Mouse (Mus musculus) cerebellum, postnatal 25 days (tissue): Measurements from ENCODE around the gene Epb41l5.

Experiments
- DNase-seq, 2 experiments: peaks; one replicate each; pipeline ENCODE4 v3.0.0; 2021; ENCODE audit warnings: mixed read lengths in 2 of 2

Epb41l5 gene

DNA sequence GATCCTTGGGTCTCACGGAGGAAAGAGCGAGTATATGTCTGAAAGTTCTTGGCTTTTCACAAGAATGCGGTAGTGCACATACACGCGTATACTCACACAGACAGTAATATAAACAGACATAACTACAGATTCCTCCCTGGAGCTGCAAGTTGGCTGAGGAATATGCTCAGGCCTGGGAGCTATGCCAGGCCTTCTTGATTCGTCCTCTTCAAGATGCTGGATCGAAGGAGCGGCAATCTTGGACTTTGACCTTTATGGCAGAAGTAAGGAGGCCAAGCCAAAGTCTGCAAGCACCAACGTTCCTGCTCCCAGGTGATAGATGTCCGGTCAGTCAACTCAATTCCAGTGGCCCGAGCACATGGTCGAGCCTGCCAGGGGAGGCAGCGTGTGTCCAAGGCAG lies 117.9 kb downstream of the Epb41l5 start:
- no peak for DNase-seq

DNA sequence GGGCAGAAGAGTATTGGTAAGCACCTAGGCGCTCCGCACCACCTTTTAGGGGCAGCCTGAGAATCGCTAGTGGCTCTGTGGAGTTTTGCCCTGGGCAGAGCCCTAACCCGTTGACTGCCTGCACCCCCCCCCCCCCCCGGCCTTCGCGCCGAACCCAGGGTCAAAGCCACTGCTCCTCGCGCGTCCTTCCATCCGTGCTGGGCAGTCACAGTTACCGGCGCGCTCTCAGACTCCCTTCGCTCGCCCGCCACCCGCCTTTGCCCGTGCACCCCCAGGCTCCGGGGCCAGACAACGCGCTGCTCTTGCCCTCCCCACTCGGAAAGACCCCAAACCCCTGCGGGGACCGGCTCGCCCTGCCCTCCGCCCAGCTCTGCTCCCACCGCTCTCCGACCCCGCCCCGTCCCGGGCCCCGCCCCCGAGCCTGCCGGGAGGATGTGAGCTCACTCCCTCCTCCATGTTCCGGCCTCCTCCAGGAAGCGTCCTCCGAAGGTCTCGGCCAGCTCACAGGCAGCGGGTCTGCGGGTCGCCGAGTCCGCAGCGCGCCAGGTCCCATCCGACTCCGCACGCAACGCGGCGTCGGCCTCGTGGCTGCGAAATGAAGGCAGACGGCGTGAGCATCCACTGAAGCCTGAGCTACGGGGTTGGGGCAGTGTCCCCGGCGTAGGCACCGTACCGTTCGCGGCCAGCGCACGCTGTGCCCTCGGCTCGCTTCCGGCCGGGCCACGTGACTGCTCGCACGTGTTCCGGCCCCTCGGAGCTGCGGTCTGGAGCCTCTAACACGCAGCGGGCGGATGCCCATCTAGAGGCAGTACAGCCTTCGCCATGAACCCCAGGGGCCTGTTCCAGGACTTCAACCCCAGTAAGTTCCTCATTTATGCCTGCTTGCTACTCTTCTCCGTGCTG lies 122.9 kb downstream of the Epb41l5 start, which contains the start of gene Tmem185b:
TSS of gene Tmem185b (plus strand) at position 472 of the 903 bp plus-strand sequence.
- DNase-seq, result peak; percentile 94 to 95

DNA sequence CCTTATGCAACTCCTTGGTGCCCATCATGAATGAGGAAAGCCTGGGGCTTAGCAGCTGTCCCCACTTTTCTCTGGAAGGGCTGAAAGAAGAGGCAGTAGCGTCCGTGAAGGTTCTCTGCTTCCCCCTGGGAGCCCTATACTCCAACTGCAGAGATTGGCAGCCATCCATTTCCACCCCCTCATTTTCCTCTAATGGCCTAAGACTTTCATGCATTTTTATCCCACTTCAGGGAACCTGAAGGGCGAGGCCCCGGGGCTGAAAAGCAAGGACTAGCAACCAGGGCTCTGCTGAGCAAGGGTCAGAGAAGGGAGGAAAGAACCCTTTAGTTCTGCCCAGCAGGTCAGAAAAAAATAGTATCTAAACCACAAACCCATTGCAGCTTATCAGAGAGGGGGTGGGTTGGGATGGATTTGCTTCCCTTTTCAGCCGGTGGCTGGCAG lies 123.8 kb downstream of the Epb41l5 start:
- DNase-seq, result peak; percentile 37 to 47

DNA sequence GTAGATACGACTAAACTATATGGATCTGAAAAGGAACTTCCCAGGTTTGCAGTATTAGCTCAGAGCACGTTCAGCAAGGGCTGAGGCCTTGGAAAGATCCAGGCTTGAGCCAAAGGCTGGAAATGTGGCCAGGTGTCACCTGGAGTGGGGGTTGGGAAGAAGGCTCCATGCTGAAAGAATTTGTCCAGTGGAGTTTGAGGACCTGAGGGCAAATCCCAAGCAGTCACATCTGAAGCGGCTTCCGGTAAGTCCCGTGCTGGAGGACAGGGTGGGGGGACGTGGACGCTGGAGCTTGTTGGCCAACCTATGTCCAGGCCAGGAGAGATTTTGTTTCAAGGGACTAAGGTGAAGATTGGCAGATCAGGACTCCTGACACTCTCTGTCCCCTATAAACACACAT lies 125.0 kb downstream of the Epb41l5 start:
- DNase-seq, result peak in 1 of 2 experiments; percentile 20

DNA sequence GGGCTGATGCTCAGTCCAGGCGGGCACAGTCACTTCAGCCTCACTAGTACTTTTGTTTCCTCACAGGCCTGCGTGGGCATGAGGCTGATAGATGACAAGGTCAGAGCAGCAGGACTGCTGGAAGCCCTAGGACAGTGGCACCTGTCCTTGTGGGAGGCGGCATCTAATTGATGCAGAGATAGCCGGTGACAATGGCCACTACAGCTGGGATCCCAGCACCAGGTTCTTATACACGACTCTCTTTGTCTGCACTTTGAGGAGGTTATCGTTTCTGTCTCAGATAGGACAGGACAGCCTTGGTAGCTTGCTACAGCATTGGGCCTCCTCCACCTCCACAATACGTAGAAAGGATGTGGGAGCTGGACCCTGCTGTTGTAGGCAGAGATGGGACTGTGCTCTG lies 125.4 kb downstream of the Epb41l5 start:
- DNase-seq, result no peak

DNA sequence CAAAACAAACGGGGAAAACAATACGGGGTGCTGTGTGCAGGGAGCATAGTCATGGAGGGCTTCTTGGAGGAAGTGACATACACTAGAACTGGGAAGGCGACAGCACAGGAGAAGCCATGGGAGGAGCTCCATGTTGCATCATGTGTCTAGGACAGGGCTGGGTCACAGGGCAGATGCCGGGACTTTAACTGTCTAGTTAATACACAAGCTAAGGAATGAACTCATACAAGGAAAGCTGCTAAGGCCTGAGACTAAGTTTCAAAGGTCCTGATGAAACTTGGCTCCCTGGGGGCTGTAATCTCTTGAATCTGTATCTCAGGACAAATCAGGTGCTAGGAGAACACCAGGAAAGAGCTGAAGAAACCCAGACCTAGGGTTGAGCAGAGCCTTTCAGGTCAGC lies 126.1 kb downstream of the Epb41l5 start:
- DNase-seq, result no peak

DNA sequence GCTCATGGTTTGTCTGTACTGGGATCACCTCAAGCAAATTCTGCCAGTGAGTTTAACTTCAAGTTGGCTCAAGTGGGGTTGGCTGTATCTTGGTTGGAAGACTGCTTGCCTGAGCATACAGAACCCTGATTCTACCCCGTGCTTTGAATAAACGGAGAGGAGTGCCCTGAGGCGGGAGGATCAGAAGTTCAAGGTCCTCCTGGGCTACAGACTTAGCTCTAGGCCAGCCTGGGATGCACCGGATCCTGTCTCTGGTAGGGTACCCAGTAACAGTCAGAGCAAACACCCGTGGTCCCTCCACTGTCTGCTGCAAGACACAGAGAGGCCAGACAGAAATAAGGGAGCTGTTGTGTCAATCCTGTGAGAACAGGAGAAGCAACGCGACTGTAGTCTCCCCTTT lies 127.1 kb downstream of the Epb41l5 start:
- DNase-seq, result no peak

DNA sequence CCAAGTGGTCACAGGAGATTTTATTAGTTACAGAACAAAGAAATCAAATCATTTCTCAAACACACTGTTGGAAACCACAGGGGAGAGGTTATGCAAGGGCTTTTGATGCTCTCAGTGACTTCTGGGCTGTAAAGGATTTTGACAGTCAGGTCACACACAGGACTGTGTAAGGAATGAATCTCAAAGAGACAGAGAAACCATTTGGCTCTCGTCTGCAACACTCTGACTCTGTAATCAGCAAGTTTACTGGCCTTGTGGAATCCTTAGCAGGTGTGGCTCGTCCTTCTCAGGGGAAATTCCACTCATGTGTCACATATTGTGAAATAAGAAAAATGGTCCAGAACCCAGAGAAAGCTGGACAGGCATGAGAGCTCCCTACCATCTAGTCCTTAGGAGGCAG lies 127.8 kb downstream of the Epb41l5 start:
- no peak for DNase-seq

DNA sequence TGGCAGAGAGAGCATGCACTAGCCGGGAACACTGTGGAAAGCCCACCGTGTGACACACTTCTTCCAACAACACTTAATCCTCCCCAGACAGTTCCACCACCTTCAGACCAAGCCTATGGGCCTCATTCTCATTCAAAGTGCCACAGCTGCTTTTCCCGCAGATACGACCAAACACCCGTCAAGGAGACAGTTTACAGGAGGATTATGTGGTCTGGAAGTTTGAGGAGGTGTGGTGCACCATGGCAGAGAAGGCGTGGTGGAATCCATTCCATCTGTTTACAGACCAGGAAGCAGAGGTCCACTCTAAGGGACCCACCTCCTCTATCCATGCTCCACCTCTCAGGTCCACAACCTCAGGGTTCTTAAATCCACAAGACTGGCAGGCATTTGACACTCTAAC lies 129.5 kb downstream of the Epb41l5 start:
- no peak for DNase-seq

DNA sequence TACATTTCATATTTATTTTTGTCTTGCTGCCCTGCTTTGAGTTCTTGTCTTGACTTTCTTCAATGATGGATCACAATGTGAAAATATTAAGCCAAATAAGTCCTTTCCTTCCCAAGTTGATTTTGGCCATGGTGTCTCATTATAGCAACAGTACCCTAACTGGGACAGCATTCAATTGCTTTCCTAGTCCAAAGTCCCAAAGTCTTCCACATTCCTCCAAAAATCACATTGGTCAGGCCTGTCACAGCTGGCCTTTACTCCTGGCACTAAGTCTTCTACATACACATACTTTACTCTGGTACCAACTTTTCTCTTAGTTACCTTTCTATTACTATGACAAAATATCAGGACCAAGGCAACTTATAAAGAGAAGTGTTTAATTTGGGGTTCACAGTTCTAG lies 130.0 kb downstream of the Epb41l5 start:
- DNase-seq, result no peak

DNA sequence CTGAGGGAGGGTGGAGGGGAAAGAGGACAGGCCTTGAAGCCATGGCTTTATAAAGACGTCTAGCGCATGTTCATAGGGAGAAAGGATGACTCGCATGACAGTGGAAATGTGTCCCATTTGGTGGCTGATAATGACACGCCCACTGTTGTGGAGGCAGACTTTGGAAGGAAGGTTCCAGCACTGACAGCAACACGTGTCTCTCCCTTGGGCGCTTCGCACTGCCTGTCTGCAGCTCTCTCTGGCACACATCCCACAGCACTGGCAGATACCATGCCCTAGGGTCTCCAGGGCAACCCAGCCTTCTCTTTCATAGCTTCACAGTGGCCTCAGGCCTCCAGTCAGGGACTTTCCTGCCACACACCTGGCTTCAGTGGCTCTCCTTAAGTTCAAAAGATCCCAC lies 130.7 kb downstream of the Epb41l5 start:
- no peak for DNase-seq

DNA sequence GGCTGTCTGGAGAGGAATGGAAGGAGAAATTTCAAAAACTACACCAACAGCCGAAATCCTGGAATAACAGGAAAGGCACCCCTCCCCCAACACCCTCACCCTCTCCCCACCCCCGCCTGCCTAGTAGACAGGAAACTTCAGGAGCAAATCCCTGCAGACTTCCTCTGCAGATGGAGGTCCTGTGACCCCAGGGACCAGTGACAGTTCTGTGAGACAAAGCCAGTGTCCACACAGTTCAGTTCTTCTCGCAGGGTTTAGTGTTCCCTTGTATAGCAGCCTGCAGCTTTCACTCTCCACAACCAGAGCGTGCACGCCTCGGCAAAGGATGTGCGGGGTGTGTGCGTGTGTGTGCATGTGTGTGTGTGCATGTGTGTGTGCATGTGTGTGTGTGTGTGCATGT lies 137.9 kb downstream of the Epb41l5 start:
- DNase-seq, result no peak

DNA sequence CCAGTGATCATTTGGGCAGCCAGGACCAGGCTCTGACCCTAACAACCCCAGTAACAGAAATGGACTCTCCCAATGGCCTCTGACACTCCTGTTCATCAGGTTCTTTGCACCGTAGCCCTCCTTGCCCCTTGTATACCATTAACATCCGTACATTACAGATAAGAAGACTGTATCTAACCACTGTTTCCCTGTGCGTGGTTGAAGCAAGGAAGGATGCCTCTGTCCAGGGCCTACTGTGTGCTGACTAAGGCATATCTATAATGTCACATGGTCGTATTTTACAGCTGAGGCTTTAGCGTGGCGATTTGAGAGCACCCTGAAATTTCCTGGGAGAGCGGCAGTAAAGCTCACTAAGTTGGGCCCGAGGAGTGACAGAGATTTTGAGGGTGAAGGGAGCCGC lies 138.4 kb downstream of the Epb41l5 start:
- DNase-seq, result no peak

DNA sequence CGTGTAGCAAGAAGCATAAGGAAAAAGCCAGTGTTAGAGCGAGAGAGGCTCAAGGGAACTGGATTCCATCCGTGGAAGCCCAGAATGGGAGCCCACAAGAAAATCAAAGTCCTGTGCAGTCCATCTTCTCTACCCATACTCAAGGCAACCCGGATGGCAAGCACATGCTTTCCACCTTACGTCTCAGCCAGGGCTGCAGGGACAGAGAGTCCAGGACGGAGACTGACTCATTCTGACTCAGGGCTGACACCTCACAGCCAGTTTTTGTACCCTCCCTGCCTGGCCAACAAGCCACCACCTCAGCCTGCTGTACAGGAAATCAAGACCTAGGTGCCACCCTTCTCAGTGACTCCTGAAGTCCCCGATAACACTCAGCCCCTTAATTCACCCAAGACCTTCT lies 139.3 kb downstream of the Epb41l5 start:
- no peak for DNase-seq

DNA sequence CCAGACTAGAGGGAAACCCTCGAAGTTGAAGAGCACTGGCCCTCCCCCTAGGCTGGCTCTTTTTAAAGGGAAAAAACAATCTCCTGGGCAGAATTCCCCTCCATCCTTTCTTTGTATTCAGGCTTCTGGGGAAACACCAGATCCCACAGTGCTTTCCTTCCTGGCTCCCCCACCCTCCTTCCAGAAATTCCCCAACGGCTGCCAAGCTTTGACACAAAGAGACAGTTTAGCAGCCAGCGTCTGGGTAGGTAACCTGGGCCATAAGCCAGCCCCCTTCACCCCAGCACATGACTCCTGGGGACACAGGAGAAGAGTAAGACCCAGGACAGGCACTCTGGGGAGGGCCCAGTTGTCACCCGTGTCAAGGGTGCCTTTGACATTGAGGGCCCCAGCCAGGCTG lies 140.3 kb downstream of the Epb41l5 start:
- DNase-seq, result no peak

DNA sequence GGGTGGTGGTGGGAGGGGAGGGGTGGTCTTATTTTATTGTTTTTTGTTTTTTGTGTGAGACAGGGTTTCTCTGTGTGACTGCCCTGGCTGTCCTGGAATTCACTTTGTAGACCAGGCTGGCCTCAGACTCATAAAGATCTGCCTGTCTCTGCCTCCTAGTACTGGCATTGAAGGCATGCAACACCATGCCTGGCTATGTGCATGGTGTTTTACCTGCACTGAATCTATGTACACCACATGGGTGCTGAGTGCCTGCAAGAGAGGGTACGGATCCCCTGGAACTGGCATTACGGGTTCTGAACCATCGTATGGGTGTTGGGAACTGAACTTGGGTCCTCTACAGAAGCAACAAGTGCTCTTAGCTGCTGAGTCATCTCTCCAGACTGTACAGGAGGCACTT lies 142.8 kb downstream of the Epb41l5 start:
- DNase-seq, result no peak

DNA sequence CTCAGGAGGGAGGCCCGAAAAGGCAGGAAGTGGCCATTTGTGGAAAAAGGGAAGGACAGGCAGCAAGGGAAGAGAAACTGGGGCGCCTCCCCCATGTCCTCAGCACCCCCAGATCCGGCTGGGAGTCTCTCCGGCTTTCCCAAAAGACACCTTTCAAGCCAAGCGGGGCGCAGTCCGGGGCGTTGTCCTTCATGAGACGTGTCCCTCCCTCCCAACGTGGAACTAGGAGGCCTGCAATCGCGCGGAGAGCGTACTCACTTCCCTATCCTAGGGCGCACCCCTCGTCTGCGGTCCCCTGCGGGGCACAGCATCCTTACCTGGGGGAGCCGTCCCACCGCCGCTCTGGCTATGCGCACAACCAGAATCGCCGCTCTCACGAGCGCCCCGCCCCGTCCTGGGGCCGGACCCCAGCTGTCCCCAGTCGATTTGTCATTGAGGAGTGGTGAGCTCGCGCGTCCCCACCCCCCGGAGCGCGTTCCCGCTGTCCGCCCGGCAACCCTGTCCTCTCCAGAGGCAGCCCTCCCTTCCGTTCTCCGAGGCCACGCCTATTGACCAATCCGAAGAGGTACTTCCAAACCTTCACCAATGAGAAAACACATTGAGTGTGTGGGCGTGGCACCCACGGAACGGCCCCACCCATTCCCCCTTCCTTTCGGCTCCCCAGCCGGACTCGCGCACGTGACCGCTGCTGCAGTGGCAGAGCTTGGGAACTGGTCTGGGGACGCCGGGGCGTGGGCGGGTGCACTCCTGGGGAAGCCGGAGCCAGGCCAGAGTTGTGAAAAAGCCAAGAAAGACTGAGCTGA lies 144.3 kb downstream of the Epb41l5 start, which contains the start of gene Ralb:
TSS of gene Ralb (minus strand) at position 535 of the 803 bp plus-strand sequence.
- DNase-seq, result peak; percentile 92 to 96

DNA sequence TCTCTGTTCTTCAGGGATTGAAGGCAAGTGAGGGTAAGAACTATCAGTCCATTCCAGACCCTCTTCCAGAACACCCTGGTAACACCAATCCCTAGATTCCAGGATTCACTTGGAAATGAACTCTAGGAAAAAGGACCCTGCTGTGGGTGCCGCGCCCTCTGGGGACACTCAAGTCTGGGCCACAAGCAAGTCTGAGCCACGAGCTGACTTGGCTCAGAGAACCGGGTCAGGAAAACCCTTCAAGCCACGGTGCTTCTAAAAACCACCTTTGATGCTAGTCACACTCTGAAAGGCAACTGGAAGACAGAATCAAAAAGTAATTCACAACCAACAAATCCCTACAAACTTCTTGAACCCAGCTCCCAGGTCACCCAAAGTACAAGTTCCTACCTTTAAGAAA lies 145.0 kb downstream of the Epb41l5 start:
- DNase-seq, result peak; percentile 29 to 31

DNA sequence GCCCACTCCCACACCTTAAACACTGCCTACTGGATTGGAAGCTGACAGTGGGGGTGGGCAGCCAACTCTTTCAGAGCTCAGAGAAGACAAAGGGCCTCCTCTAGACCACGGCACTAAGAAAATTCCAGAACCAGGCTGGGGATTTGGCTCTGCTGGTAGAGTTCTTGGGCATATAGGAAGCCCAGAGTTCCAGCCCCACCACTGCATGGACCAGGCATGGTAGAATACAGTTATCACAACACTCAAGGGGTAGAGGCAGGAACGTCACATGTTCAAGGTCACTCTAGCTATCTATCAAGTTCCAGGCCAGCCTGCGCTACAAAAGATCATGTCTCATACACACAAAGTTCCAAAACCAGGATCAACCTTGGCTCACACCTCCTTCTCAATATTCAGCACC lies 145.6 kb downstream of the Epb41l5 start:
- no peak for DNase-seq

DNA sequence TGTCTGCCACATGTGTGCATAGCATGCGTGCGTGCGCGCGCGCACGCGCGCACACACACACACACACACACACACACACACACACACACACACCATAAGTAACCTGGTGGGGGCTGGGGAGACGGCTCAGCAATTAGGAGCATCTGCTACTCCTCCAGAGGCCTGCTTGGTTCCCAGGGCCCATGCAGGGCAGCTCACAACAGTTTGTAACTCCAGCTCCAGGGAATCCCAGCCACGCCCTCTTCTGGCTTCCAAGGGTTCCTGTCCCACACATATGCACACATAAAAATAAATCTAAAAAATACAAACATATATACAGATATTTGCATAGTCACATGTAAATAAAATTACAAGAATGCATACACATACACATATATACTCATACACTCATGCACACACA lies 146.1 kb downstream of the Epb41l5 start:
- no peak for DNase-seq

DNA sequence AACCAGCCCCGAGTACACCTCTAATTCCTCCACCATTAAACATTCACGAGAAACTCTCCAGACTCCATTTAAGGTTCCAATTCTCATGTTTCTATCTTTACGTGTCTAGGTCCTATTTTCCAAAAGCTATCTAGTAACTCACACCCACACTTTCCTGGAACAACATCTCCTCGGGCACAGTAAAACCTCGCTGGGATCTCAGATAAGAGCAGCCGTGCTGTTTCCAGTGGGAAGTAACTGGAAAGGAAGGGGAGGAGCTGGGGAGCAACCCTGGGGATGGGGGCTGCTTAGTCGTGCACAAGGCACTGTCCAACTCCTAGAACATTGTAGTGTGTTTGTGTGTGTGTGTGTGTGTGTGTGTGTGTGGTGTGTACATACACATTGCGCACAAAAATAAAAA lies 146.9 kb downstream of the Epb41l5 start:
- no peak for DNase-seq

DNA sequence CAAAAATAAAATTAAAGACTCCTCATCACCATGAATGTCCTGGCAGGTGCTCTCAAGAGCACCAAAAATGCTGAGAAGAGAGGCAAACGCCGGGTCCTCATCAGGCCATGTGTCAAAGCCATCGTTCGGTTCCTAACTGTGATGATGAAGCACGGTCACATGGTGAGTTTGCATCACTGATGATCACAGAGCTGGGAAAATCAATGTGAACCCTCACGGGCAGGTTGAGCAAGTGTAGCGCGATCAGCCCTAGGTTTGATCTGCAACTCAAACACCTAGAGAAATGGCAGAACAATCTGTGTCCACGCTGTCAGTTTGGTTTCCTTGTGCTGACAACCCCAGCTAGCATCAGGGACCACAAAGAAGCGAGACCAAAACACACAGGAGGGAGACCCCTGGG lies 149.3 kb downstream of the Epb41l5 start:
- DNase-seq, result no peak

DNA sequence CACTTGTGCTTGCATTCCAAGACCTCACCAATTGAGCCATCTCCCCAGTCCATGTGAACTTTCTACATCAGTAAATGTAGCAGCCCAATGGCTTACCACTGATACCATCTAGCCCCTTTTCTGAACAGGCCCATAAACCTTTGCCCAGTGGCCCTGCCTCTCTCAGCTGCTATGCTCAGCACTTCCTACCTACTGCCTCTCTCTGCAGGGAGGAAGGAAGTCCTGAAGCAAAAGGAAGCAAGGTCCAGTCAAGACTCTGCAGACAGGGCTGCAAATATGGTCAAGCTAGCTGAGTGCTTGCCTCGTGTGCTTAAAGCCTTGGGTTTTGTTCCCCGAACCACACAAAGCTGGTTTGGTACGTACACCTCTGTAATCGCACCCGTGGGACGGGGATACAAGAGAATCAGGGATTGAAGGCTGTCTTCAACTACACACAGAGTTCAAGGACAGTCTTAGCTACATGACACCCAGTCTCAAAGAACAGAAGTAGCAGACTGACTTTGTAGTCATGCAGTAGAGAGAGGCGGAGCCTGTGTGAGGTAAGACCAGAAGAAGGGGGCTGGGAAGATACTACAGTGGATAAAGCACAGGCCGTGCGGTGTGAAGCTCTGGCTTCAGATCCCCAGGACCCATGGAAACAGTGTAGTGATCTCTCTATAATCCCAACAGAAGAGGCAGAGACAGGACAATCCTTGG lies 150.1 kb downstream of the Epb41l5 start:
- no peak for DNase-seq
